Mouse (Mus musculus) lung, postnatal 10 days (tissue): Measurements from ENCODE around the gene Tango2.

Source experiments
- DNase-seq: peaks from one replicate; pipeline ENCODE4 v3.0.0; 2021

Tango2 gene

DNA sequence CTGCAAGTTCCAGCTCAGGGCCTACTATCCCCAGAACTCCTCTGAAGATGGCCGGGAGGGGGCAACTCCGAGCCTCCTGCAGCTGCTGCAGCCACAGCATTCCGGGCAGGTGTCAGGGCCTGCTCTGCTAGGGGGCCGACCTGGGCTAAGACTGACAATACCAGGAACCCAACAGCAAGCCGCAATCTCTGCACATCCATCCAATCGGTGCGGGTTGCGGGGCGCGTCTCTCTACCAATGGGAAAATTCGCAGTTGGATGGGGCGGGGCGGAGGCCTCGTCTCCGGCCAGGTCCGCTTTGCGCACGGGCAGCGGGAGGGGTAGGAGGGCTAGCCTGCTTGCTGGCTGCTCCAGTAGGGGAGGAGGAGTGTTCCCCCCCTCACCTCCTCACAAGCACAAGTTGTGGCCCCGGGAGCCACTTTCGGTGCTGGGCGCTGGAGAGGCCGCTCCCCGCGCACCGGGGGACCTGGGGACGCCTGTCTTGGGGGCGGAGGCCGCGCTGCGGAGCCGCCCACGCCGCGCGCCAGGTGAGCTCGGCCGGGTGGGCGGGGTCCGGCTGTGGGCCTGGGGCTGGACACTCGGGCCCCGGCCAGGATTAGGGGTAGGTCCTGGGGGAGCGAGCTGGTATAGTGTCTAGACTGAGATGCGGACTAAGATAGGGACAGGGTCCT lies at the start of gene Tango2, which contains the start of gene Arvcf:
TSS of gene Tango2 (minus strand) at position 173 of the 670 bp plus-strand sequence.
TSS of gene Arvcf (plus strand) at position 252 of the 670 bp plus-strand sequence.
- DNase-seq: peak; percentile 95

DNA sequence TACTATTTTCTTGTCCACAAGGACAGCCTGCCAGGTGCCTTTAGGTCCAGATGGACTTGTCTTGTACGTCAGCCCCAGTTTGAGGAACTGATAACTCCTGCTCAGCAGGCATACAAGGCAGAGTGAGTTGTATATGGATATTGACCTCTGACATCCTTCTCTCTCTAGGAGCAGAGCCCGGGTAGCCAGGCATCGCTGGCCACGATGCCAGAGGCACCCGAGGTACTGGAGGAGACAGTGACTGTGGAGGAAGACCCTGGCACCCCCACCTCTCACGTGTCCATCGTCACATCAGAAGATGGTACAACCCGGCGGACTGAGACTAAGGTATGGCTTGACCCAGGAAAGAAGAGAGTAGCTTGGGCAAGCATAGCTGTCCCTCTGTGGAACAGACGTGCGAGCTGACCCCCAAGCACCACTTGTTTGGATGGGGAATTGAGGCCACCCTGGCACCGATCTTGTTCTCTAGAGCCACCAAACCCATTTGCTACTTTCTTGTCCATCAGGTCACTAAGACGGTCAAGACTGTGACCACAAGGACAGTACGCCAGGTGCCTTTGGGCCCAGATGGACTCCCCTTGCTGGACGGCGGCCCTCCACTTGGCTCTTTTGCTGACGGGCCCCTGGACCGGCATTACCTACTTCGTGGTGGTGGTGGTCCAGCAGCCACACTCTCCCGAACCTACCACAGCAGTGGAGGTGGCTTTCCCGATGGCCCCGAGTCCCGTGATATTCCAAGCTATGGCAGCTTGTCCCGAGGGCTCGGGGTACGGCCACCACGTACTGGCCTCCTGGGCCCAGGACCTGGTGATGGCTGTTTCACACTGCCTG lies 49.1 kb upstream of the Tango2 start:
- DNase-seq: no peak

DNA sequence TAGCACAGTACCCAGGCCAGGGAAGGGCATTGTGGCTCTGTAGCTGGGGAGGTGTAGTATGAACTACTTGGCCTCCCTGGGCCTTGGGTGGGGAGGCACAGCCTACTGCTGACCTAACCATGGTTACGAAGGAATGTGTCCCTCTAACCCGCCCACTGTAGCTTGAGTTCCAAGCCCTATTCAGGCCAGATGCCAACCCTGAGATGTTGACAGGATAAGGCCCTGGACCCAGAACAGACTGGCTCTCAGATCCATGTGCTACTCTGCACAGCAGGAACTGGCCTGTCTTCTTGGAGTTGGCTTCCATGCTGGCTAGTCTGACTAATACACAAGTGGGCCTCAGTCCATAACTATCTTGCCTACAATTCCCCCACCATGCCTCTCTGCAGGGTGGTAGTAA lies 48.3 kb upstream of the Tango2 start:
- peak; percentile 76 for DNase-seq

DNA sequence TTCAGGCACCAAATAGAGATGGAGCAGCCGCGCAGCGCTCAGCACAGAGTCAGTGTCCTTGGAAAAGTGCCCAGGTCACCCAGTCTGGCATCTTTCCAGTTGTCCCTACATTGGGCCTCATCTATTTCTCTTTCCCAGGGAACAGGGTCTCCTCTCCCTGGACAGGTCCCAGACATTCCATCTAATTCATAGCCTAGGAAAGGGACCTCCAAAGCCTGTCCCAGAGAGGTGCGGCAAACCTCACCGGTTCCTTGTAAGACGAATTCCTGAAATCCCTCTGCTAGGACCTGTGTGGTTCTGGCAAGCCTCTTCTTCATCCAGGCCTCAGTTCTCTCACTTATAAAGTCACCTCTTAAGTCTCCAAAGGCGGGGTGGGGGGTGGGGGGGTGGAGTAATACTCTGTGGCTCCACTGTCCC lies 47.7 kb upstream of the Tango2 start:
- peak; percentile 75 for DNase-seq

DNA sequence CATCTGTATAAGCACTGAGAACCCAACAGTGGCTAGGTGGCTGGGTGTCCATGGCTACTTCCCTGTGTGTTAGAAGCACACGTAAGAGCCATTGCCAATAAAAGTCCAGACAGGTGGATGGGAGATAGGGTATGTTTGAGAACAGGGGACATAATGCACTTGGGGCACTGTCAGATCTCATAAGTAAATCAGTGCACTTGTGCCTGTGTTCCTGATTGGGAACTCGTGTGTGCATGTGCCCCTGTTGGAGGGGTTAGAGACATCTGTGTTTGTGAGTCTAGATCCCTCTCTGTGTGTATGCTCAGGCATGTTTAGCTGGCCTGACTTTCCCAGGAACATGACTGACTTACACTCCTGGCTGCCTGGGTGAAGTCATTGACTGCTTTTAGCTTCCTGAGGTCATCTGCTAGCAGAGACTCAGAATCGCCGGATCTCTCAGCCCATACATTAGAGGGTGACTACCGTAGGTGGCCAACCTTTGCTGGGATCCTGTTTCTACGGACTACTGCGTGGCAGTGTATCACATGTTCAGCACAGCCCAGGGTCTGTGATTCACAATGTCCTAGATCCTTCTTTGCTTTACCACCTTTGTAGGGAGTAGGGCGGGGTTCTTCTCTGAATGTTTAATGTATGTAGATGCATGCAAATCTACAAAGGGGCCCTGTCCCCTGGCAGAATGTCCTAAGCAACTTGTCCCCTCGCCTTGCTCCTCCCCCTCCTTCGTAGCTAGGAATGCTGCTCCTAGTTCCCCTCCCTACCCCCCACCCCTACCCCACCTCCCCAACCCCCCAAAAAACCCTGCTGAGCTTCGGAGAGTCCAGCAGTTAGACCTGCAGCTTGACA lies 47.1 kb upstream of the Tango2 start:
- peak; percentile 37 for DNase-seq

DNA sequence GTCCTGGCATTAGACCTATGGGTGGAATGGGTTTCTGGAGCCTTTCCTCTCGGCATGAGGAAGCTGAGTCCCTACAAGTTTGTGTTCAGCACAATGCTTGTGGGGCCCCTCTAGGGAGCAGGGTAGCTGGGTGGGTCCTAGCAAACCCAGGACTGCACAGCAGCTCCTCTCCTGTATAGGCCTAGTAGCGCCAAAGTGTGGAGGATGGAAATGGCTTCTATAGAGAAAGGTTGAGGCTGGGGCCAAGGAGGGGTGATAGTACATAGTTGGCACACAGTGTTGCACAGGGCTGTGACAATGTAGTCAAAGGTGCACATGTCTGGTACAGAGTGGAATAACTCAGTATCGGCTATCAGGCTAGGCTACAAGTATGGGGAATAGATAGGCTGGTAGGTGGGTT lies 46.2 kb upstream of the Tango2 start:
- no peak for DNase-seq

DNA sequence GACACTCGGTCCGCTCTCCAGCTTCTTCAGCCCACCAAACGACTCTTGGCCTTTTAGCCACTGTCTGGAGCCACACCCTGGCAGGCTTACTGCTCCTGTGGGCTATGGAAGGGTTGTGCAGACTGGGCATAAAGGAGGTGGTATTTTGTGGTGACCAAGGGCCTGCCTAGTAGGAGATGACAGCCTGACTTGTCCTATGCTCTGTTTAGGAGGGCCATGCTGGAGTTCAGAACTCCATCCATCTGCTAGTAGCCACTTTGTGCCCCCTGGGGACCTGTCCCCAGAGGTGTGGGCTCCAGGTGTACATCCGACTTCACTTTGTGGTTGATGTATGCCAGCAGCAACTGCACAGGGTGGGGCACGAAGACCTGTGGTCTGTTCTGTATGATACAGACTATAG lies 45.7 kb upstream of the Tango2 start:
- no peak for DNase-seq

DNA sequence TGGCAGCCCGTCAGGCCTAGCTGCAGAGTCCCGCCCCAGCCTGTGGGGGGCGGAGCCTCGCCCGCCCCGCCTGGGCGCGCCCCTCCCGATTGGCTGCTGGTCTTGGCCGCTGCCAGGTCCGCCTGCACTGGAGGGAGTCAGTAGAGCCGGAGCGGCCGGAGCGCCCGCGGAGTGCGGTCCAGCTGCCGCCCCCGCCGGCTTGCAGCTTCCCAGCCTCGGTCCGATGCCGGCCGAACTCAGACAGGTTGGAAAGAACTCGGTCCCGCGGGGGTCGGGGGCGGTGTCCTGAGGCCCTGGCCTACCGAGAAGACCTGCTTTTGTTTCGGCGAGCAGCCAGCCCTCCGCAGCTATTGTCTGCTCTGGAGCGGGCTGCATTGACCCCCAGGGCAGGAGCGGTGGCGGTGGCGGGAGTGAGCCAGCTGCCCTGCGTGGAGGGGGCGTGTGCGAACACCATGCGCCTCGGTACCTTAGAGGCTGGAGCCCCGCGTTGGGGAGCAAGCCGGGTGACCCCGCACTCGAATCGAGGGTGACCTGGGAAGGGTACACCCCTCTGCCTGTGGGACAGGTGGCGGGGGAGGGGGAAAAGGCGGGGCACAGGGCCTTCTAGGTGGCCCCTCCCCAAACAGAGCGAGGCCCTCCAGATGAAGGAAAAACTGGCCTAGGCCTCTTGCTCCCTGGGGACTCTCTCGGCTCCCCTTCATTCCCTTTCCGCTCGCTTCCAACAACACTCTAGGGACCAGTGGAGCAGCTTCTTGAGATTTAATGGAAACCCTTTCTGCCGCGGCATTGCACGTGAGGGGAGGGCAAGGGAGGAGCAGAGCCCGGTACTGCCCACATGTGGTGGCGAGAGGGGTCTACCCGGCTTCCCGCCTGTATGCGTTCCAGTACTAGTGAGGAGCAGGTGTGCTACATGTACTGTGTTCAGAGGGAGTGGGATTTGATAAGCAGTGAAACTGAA lies 44.8 kb upstream of the Tango2 start:
- peak; percentile 93 for DNase-seq

DNA sequence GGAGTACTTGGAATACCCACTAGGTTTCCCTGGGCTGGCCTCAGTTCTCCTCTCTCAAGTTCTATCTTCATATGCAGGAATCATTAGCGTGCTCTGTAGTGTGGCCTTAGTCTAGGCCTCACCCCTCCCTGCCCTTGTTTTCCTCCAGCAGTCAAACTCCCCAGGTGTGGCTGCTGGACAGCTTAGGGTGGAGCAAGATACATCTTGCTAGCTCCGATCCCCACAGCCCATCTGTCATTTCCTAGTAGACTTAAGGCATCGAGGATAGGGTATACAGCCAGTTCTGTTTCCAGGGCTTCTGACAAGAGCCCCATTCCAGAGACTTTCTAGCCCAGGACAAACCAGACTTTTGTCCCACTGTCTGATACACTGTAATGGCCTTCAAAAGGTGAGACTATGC lies 43.8 kb upstream of the Tango2 start:
- DNase-seq: no peak

DNA sequence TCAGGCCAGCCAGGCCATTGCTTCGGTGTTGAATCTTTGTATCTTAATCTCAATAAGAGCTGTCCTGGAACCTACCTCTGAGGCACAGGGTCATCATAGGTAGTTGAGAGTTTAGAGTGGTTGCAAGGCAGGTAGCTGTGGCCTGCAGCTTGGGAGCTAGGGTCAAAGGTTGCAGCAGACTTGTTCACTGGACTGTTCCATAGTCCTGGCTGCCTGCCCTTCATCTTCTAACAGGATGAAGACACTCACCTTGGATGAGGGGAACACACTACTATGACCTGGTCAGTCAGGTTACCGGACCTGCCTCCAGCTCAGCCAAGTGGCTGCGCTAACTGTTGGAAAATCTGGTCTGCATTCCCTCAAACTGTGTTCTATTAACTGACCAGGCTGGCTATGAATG lies 43.2 kb upstream of the Tango2 start:
- no peak for DNase-seq

DNA sequence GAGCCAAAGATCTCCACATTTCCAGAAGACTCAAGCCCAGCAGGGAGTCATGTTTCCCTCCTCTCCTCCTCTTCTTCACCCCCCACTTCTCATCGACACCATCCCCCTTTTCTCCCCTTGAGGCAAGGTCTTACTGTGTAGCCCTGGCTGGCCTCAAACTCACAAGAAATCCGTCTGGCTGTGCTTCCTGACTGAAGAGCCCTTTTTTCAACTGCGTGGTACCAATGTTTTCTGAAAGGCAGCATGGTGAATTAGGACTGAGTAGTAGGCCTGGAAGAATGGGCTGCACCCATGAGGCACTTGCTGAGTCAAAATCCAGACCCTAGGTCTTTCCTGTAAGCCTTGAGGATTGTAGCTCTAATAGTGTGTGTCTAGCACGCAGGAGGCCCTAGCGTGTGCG lies 42.5 kb upstream of the Tango2 start:
- DNase-seq: no peak

DNA sequence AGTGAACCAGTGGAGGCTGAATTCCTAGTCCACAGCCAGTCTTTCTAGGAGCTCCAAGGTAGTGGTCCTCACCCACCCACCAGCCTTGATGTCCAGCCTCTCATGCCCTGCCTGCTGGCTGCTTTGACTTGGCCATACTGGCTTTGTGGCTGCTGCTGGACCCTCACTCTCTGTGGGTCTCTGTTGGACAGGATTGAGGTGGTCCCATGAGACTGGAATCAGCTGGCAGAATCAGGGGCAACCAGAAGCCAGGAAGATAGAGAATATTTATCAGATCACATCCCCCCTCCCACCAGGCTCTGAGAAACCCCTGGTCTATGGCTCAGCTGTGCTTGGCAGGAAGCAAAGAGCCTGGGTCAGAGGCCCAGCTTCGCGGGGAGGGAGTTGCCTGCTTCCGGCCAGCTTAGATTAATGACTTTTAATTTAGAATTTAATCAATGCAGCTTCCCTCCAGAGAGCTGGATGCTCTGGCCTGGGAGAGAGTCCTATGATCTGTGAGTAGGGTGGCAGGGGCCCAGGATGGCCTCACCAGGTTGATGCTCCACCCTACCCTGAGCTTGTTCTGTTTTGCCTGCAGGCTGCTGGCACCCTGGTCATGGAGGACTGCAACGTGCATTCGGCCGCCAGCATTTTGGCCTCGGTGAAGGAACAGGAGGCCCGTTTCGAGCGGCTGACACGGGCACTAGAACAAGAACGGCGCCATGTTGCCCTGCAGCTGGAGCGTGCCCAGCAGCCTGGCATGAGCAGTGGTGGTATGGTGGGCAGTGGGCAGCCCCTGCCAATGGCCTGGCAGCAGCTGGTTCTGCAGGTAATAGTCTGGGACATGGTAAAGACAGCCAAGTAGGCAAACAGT lies 40.9 kb upstream of the Tango2 start:
- DNase-seq: peak; percentile 24

DNA sequence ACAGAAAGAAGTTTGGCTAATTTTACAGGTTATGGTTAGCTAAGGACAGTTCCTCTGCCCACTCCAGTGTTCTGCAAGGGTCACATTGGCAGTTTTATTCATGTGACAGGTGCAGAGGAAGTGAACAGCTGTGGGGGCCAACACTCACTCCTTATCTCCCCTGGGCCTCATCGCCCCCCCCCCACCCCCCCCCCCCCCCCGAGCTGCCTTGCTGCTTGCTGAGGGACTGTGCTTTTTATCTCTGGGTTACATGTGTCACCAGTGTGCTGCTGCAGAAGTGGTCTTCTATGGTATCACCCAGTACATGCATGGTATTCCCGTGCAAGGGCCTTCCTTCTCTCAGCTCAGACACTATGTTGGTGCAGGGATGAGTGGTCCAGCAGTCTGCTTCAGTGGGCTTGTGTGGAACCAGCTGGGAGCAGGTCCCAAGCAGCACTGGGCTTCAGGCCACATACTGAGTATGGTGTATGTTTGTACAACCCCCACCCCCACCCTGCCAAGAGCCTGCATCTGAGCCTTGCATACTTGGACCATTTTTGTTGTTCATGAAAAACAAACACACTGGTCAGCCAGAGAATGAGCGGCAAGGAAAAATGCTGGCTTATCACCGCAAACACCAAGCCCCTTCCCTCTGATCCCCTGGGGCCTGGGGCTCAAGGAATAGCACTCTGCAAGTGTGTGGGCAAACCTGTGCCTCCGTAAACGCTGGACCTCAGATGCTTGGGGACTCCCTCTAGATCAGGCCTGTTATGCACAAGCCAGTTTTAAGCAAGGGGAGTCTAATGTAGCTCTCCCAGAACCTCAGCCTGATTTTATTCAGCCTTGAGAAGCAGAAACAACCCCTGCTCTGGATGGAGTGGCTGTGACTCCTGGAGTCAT lies 40.0 kb upstream of the Tango2 start:
- peak; percentile 48 for DNase-seq

DNA sequence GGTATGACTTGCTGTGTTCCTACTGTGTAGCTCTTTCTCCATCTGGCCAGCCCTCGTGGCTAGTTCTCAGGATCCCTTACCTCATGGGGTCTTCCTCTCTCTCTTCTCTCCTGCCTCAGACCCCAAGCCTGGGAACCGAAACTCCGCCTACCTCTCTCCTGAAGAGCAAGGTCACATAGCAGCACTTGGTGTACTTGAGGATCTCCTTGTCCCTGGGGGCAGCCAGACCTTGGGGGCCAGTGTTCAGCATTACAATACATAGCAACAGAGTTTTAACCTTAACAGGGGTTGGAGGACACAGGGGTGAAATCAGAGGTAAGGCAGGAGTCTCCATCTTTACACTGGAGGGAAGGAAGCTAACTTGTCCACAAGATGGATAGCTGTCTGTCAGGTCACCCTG lies 39.1 kb upstream of the Tango2 start:
- DNase-seq: no peak

DNA sequence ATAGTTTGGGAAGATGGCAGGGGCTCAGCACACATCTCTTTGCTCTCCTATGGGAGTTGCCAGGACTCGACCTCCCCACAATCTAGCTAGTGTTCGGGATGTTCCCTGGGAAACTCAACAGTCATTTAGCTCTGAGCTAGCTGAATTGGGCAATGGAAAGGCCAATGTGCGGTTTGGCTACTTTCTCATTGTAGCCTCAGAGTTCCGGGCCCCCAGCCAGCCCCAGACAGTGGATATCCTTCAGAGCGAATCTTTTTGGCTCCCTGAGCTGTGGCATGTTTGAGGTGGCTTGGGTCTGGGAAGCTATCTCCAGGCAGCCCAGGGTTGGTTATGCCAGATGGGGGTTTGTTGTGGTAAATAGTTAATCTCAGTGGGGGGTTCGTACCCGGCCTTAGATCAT lies 38.5 kb upstream of the Tango2 start:
- peak; percentile 63 for DNase-seq

DNA sequence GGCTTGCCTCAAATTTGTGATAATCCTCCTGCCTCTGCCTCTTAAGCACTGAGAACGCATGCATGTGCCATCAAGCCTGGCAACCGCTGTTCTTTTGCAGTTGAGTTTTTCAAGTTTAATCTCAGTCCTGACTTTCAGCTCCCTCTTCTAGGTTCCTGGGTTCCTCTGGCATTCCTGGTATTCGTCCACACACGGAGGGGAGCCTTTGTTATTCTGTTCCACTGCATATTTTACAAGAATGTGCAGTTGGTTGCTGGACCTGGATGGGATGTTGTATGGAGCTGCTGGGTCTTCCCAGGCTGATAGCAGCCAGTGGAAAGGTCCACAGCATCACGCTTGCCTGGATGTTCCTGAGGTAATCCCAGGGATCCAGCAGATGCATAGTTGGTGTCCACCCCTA lies 37.5 kb upstream of the Tango2 start:
- DNase-seq: no peak

DNA sequence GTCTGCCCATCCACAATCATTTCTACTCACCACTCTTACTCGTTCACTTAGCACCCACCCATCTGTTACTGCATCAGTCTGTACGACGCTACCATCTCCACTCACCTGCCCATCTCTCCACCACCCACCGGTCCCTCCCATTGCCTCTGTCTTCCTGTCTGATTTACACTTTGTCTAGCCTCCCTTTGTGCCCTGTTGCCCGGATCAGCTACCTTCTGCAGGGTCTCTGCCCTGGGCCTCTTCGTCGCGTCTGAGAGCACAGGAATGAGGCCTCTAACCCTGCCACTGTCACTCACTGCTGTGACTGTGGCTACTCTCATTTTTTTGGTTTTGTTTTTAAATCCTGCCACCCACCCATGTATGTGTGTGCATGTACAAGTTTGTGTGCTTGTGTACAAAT lies 36.8 kb upstream of the Tango2 start:
- DNase-seq: no peak

DNA sequence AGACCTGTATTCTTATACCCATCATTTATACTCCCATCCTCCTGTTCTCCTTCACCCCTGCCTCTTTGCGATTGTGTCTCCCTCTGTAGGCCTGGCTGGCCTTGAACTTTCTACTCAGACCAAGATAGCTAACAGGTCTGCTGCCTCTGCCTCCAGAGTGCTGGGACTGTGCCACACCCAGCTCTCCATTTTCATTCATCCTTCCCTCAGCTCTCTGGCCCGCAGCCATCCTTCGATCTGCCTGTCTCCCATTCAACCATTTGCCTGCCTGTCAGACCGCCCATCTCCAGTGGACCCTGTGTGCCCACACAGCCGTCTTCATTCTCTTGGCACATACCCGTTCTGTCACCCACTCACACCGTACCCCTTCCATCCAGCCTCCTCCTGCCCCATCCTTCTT lies 36.3 kb upstream of the Tango2 start:
- DNase-seq: no peak

DNA sequence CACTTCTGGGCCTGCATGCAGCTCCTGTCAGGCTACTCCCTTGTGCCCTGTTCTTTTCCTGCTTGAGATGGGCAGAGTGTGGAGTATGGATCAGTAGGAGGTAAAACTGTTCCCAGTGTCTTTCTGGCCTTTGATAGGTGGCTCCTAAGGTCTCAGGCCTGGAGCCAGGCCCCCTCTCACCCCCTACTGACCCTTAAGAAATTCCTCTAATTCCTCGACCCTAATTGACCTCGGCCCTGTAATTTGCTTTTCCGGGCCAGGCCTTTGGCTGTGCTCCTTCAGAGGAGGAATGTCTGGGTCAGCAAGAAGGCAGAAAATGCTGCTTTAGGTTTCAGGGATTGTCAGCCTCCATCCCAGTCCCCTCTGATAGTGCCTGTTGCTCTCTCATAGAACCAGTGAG lies 35.9 kb upstream of the Tango2 start:
- peak; percentile 55 for DNase-seq

DNA sequence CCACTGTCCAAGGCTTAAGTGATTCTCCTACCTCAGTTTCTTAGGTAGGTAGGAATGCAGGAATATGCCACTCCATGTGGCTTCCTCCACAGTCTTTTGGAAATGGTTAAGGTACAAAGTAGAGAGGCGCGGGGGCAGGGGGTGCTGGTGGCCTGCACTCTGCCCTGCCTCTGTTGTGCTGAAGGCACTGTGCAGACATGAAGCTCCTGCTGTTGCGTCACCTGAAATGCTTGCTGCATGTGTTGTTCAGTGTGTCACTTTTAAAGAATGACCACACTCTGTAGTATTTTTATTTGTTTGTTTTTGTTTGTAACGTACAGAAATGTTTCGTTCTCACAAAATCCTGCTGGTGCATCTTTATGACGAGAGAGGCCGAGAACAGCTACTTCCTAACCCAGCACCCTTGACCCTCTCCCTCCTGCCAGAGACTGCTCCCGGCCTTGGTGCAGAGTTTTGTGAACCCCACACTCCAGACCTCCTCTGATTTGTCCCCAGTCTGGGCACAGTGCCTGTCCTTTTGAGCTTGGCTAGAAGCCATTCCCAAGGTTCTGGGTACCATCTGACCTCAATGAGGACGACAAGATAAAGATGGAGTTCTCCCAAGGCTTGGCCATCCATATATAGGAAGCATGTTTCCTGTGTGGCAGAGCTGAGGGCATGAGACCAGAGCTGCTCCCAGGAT lies 35.3 kb upstream of the Tango2 start:
- DNase-seq: peak; percentile 56
